Mouse (Mus musculus): ENCODE measurements around the gene Ttc21a. TPM values are rescaled to one million over a fixed set of nuclear protein-coding genes. Genes with fewer than 3 reads are reported as not detected.

Ttc21a gene
- total and polyA plus RNA-seq, 3 experiments = 0.01 TPM; not detected in 2

GRCm38 (mm10) chr9:119902410-119903151 is 34.8 kb upstream of the Ttc21a start:
- DNase-seq (ENCODE audit: low read depth, low spot score) = no peak

GRCm38 (mm10) chr9:119908708-119909107 is 28.7 kb upstream of the Ttc21a start:
- Histone ChIP-seq H3K4me1 (ENCODE audit: control insufficient read depth in 1 of 2, insufficient read depth in 2 of 2, low read length in 2 of 2) (no peaks in the 10 kb centered on the region), H3K4me3 (ENCODE audit: control insufficient read depth in 1 of 2, insufficient read depth in 1 of 2, low read depth in 2 of 2, low read length in 2 of 2) (no peak overlapping the region), H3K27me3 (ENCODE audit: control insufficient read depth in 1 of 2, insufficient read depth in 2 of 2, low read length in 2 of 2) (no peaks in the 10 kb centered on the region), H3K79me2 (ENCODE audit: control insufficient read depth, insufficient read depth, low read length, poor library complexity) (no peaks in the 10 kb centered on the region), H3K9me3 (replicated peaks; ENCODE audit: insufficient read depth, low read length) (no peaks in the 10 kb centered on the region), H3K9ac (ENCODE audit: control insufficient read depth, low read depth, low read length, poor library complexity, severe bottlenecking) (no peak overlapping the region), H3K27ac (ENCODE audit: control insufficient read depth, low read depth, low read length) (no peak overlapping the region), H3K36me3 (ENCODE audit: control insufficient read depth in 1 of 2, insufficient read depth in 2 of 2, low read length in 2 of 2) (peaks cover 0 to 17% of the 10 kb centered on the region in 2 experiments; a peak in 2 of 4 replicates)
- DNase-seq (ENCODE audit: low read depth, low spot score) = no peak
- no peak for TF ChIP-seq USF1 (IDR thresholded peaks at IDR 0.05; ENCODE audit: low read depth, low read length)
- no peak for TF ChIP-seq TAL1 (IDR thresholded peaks at IDR 0.05; ENCODE audit: low read length)
- no peak for TF ChIP-seq POLR2AphosphoS2 (IDR thresholded peaks at IDR 0.05; ENCODE audit: low read length)
- TF ChIP-seq EP300 (IDR thresholded peaks at IDR 0.05; ENCODE audit: low read depth in 1 of 2, low read length in 2 of 2) = no peak
- TF ChIP-seq E2F4 (IDR thresholded peaks at IDR 0.05; ENCODE audit: borderline replicate concordance, low read depth, low read length) = no peak
- no peak for TF ChIP-seq MYB (IDR thresholded peaks at IDR 0.05; ENCODE audit: low read depth, low read length)
- TF ChIP-seq UBTF (IDR thresholded peaks at IDR 0.05; ENCODE audit: borderline replicate concordance, insufficient read depth, low read depth, low read length) = no peak
- TF ChIP-seq HCFC1 (IDR thresholded peaks at IDR 0.05; ENCODE audit: low read depth, low read length) = no peak
- TF ChIP-seq ZMIZ1 (IDR thresholded peaks at IDR 0.05; ENCODE audit: low read depth, low read length) = no peak
- TF ChIP-seq ELF1 (IDR thresholded peaks at IDR 0.05; ENCODE audit: low read depth, low read length) = no peak
- no peak for TF ChIP-seq MXI1 (IDR thresholded peaks at IDR 0.05; ENCODE audit: low read depth, low read length)
- no peak for TF ChIP-seq SMC3 (IDR thresholded peaks at IDR 0.05; ENCODE audit: low read depth, low read length)
- TF ChIP-seq POLR2A (IDR thresholded peaks at IDR 0.05; ENCODE audit: control insufficient read depth in 1 of 2, insufficient read depth in 1 of 2, low read depth in 1 of 2, low read length in 2 of 2, poor library complexity in 1 of 2) = no peak
- TF ChIP-seq KAT2A (conservative IDR thresholded peaks at IDR 0.05; ENCODE audit: low read depth, low read length) = no peak

More at GRCm38 (mm10) chr9:119902410-119903151, 34.8 kb upstream of the Ttc21a start:
- Histone ChIP-seq H3K27ac (ENCODE audit: control insufficient read depth, low read depth, low read length) (no peak overlapping the region), H3K27me3 (ENCODE audit: control insufficient read depth in 1 of 2, insufficient read depth in 2 of 2, low read length in 2 of 2) (no peaks in the 10 kb centered on the region), H3K9me3 (replicated peaks; ENCODE audit: insufficient read depth, low read length) (no peaks in the 10 kb centered on the region), H3K4me1 (ENCODE audit: control insufficient read depth in 1 of 2, insufficient read depth in 2 of 2, low read length in 2 of 2) (peaks cover 0 to 5% of the 10 kb centered on the region in 2 experiments; a peak in 2 of 4 replicates), H3K79me2 (ENCODE audit: control insufficient read depth, insufficient read depth, low read length, poor library complexity) (peaks cover 7% of the 10 kb centered on the region; the same call in 1 of the 2 replicates), H3K9ac (ENCODE audit: control insufficient read depth, low read depth, low read length, poor library complexity, severe bottlenecking) (no peak overlapping the region), H3K36me3 (ENCODE audit: control insufficient read depth in 1 of 2, insufficient read depth in 2 of 2, low read length in 2 of 2) (peaks cover 7 to 12% of the 10 kb centered on the region in 2 experiments), H3K4me3 (ENCODE audit: control insufficient read depth in 1 of 2, insufficient read depth in 1 of 2, low read depth in 2 of 2, low read length in 2 of 2) (no peak overlapping the region)
- no peak for TF ChIP-seq ZNF384 (IDR thresholded peaks at IDR 0.05; ENCODE audit: low read depth, low read length)
- no peak for TF ChIP-seq NRF1 (IDR thresholded peaks at IDR 0.05; ENCODE audit: insufficient read depth, low read depth, low read length, poor library complexity, severe bottlenecking)
- no peak for TF ChIP-seq POLR2AphosphoS2 (IDR thresholded peaks at IDR 0.05; ENCODE audit: low read length)
- no peak for TF ChIP-seq E2F4 (IDR thresholded peaks at IDR 0.05; ENCODE audit: borderline replicate concordance, low read depth, low read length)
- TF ChIP-seq MYC (IDR thresholded peaks at IDR 0.05; ENCODE audit: low read depth, low read length) = no peak
- TF ChIP-seq ZKSCAN1 (IDR thresholded peaks at IDR 0.05; ENCODE audit: low read depth, low read length) = no peak
- TF ChIP-seq GATA1 (IDR thresholded peaks at IDR 0.05; ENCODE audit: low read depth, low read length) = no peak
- TF ChIP-seq POLR2AphosphoS5 (IDR thresholded peaks at IDR 0.05; ENCODE audit: borderline replicate concordance, low read depth, low read length) = no peak
- TF ChIP-seq NELFE (IDR thresholded peaks at IDR 0.05; ENCODE audit: low read depth, low read length) = no peak
- no peak for TF ChIP-seq ZC3H11A (IDR thresholded peaks at IDR 0.05; ENCODE audit: low read depth, low read length)
